Mouse (Mus musculus) heart, embryonic 11.5 days (tissue): ENCODE results near the gene Rnf208. TPM values are rescaled to one million over a fixed set of nuclear protein-coding genes. Genes with fewer than 3 reads are reported as not detected.

Experiments used
- ATAC-seq: fragments of 200-750 bp; cut with Nextera tagmentation; replicated peaks from 2 replicates; pipeline ENCODE4 v1.8.0; 2017; ENCODE audit warnings: moderate library complexity; ENCODE audit not compliant: insufficient number of reproducible peaks, low FRiP score, low TSS enrichment
- H3K27ac ChIP-seq: fragments of 300-500 bp; sonication (generic); 2 replicates; pipeline ENCODE4 v1.5.1; 2014; ENCODE audit warnings: mild to moderate bottlenecking, low read depth, low read length
- H3K27me3 ChIP-seq: fragments of 300-500 bp; sonication (generic); 2 replicates; pipeline ENCODE4 v1.6.1; 2014; ENCODE audit warnings: mild to moderate bottlenecking, low read length, mixed read lengths; ENCODE audit not compliant: control insufficient read depth, insufficient read depth
- H3K36me3 ChIP-seq: fragments of 300-500 bp; sonication (generic); 2 replicates; pipeline ENCODE4 v1.6.1; 2014; ENCODE audit warnings: mild to moderate bottlenecking, low read length, moderate library complexity, mixed read lengths; ENCODE audit not compliant: control insufficient read depth, insufficient read depth
- H3K4me1 ChIP-seq: fragments of 300-500 bp; sonication (generic); 2 replicates; pipeline ENCODE4 v1.6.1; 2014; ENCODE audit warnings: low read length; ENCODE audit not compliant: control insufficient read depth, insufficient read depth
- H3K4me2 ChIP-seq: fragments of 300-500 bp; sonication (generic); 2 replicates; pipeline ENCODE4 v1.6.1; 2014; ENCODE audit warnings: mild to moderate bottlenecking, moderate library complexity
- H3K4me3 ChIP-seq: fragments of 300-500 bp; sonication (generic); 2 replicates; pipeline ENCODE4 v1.5.1; 2014; ENCODE audit warnings: low read depth, low read length
- H3K9ac ChIP-seq: fragments of 300-500 bp; sonication (generic); 2 replicates; pipeline ENCODE4 v1.6.1; 2014; ENCODE audit warnings: mild to moderate bottlenecking, low read depth, low read length, moderate library complexity
- H3K9me3 ChIP-seq: fragments of 300-500 bp; sonication (generic); replicated peaks from 2 replicates; pipeline ENCODE4 v1.6.1; 2016; ENCODE audit warnings: low read length; ENCODE audit not compliant: control insufficient read depth
- WGBS: fragments of 180-500 bp; shearing (Covaris S2); extraction: QIAGEN DNeasy Blood & Tissue Kit; methylation state at CpG from one replicate; pipeline ENCODE4 v1.1.7; 2014; ENCODE audit not compliant: insufficient replicate concordance; 5-methylcytosine and 5-hydroxymethylcytosine counted together
- polyA plus RNA-seq: library from polyadenylated mRNA; unstranded; fragments of >200 nt; fragmentation: Nextera tagmentation; extraction: Ambion mirVana; gene quantifications from 2 replicates; pipeline ENCODE4 v1.2.1, GENCODE M21; 2014

Rnf208 gene
- polyA plus RNA-seq, 1 experiment from 2014 or later, result 7.1 TPM

DNA sequence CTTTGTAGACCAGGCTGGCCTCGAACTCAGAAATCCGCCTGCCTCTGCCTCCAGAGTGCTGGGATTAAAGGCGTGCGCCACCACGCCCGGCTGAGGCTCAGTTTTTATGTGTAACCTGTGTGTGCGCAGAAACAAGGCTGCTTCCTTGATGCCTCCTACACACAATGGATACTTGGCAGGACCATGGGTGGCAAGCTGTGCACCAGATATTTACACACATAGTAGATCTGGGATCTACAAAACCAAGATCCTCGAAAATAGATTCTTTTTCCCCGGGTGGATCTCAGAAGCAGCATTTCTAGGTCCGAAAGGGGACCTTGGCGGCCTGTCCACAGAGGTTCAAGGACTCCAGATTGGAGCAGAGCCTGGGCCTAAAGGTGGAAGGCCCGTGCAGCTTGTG lies 19.8 kb downstream of the Rnf208 start:
- 38% methylated on average over 12 of the region's 12 CpGs for WGBS
- peak overlapping the region; percentile 83 for H3K4me3 ChIP-seq
- peaks cover 26% of the 10 kb centered on the region for H3K4me1 ChIP-seq
- H3K36me3 ChIP-seq, result no peaks in the 10 kb centered on the region
- peak overlapping the region; percentile 72 for H3K9ac ChIP-seq
- ATAC-seq, result no peak
- H3K27me3 ChIP-seq, result peaks cover 16% of the 10 kb centered on the region
- no peak overlapping the region for H3K27ac ChIP-seq
- no peaks in the 10 kb centered on the region for H3K9me3 ChIP-seq
- H3K4me2 ChIP-seq, result peak overlapping the region; percentile 100

DNA sequence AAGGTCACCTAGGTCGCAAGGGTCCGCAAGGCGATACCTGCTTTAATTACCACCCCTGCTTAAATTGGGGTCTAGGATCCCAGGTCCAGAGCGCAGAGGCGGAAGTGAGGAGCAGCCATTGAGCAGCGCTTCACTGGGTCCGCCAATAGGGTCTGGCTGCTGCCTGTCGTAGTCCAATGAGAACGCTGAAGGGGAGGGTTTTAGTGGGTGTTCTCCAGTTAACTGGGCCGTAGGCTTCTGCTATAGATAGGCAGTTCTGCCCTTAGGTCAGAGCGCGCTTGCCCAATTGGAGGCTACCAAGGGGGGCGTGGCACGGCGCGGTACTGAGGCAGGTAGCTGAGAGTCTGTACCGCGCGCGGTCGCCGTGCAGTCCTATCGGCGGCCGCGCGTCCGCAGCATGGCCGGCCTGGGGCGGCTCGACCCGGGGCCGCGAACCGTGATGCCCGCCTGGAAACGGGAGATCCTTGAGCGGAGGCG lies 20.3 kb downstream of the Rnf208 start, which contains the start of gene Tprn:
Gene Tprn (plus strand): TSS at position 328 of the 477 bp plus-strand sequence.
- WGBS, result under 1% methylated on average over 39 of the region's 39 CpGs
- peak within 1 kb of the TSS; percentile 83 for H3K4me3 ChIP-seq
- H3K4me2 ChIP-seq, result peak within 1 kb of the TSS; percentile 100
- H3K9me3 ChIP-seq, result no peaks in the 10 kb centered on the region
- peaks cover 16% of the 10 kb centered on the region for H3K27me3 ChIP-seq
- H3K9ac ChIP-seq, result peak within 1 kb of the TSS; percentile 78
- no peak within 1 kb of the TSS for H3K27ac ChIP-seq
- H3K4me1 ChIP-seq, result peaks cover 29% of the 10 kb centered on the region
- no peaks in the 10 kb centered on the region for H3K36me3 ChIP-seq
- peak; percentile 97 for ATAC-seq

DNA sequence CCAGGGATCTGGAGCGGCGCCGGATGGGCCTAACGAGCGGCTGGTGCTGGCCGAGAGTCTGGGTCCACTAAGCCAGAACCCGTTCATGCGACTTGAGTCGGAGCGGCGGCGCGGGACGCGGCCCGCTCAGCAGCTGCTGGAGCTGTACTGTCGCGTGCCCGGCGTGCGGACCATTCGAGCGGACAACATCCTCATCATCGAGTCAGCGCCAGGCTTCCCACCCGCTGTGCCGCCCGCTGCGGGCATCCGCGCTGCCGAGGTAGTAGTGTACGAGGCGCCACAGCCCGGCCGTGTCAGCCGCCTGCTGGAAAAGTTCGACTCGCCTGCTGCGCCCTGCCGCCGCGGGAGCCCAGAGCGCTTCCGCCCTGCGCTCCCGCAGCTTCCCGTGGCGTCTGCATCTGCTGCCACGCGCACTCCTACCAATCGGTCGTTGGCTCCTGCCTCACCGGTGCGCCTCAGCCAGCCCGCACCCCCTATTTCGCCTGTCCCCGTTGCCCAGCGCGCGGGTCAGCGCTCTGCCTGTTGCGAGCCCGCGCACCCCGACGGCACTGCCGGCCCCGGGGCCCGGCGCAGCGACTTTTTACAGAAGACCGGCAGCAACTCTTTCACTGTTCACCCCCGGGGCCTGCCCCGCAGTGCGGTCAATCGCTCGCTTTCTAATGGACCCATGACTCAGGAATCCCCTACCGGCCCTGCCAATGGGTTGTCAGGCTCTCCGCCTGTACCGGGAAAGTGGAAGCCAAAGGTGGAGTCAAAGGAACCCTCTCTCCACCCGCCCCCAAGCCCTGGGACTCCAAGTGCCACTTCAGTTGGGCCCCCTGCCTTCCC lies 21.0 kb downstream of the Rnf208 start:
- no peak overlapping the region for H3K27ac ChIP-seq
- H3K9me3 ChIP-seq, result no peaks in the 10 kb centered on the region
- H3K36me3 ChIP-seq, result no peaks in the 10 kb centered on the region
- peaks cover 16% of the 10 kb centered on the region for H3K27me3 ChIP-seq
- peak overlapping the region; percentile 83 for H3K4me3 ChIP-seq
- under 1% methylated on average over 82 of the region's 82 CpGs for WGBS
- peak; percentile 3; the same call in 1 of the 2 replicates for ATAC-seq
- peak overlapping the region; percentile 78 for H3K9ac ChIP-seq
- H3K4me2 ChIP-seq, result peak overlapping the region; percentile 100
- H3K4me1 ChIP-seq, result peaks cover 29% of the 10 kb centered on the region

DNA sequence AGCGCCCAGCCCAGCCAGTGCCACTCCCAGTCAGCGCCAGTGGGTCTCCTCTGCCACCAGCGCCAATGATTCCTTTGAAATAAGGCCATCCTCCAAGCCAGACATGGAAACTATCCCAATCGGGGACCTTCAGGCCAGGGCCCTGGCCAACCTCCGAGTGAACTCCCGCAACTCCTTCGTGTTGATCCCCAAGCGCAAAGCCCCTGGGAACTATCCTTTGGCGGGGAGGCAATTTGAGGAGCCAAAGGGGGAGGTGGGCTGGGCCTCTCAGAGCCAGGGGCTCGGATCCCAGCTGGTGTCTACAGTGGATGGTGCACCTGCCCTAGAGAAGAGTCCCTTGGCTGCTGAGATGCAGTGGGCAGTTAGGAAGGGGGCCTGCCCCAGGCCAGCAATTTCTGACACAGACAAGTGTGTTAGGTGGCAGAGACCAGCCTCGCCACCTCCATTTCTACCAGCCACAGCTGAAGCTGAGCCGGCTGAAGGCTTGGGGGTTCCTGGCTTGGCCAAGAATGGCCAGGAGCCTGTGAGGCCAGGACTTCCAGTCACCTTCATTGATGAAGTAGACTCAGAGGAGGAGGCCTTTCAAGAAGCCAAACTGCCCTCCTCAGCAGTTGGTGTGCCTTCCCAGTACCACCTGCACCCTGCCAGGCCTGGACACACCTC lies 21.7 kb downstream of the Rnf208 start:
- Histone ChIP-seq H3K9ac (peak overlapping the region; percentile 78; the same call in 1 of the 2 replicates), H3K27ac (no peak overlapping the region), H3K4me3 (peak overlapping the region; percentile 83), H3K4me1 (peaks cover 29% of the 10 kb centered on the region), H3K4me2 (peak overlapping the region; percentile 100), H3K9me3 (no peaks in the 10 kb centered on the region), H3K27me3 (peaks cover 16% of the 10 kb centered on the region), H3K36me3 (0 out of 2 replicates have a peak, but pooled peaks cover 2% of the 10 kb centered on the region)
- 19% methylated on average over 12 of the region's 12 CpGs for whole genome bisulfite sequencing
- no peak for ATAC-seq

DNA sequence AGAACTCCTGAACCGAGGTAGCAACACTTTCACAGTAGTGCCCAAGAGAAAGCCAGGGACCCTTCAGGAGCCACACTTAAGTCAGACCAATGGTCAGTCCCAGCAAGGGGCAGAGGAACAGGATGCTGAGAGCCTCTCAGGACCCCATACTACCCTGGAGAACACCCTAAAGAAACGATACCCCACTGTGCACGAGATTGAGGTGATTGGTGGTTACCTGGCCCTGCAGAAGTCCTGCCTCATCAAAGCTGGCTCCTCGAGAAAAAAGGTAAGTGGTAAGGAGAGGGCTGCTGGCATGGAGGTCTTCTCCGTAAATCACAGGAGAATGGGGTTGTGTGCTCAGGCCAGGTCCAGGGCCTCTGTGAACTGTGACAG lies 22.2 kb downstream of the Rnf208 start:
- ATAC-seq, result no peak
- H3K9me3 ChIP-seq, result no peaks in the 10 kb centered on the region
- peaks cover 16% of the 10 kb centered on the region for H3K27me3 ChIP-seq
- H3K27ac ChIP-seq, result no peak overlapping the region
- 0 out of 2 replicates have a peak, but pooled peaks cover 7% of the 10 kb centered on the region for H3K36me3 ChIP-seq
- H3K4me2 ChIP-seq, result peak overlapping the region; percentile 100; the same call in 1 of the 2 replicates
- 71% methylated on average over 5 of the region's 5 CpGs for WGBS
- peaks cover 29% of the 10 kb centered on the region for H3K4me1 ChIP-seq
- no peak overlapping the region for H3K9ac ChIP-seq
- H3K4me3 ChIP-seq, result no peak overlapping the region

DNA sequence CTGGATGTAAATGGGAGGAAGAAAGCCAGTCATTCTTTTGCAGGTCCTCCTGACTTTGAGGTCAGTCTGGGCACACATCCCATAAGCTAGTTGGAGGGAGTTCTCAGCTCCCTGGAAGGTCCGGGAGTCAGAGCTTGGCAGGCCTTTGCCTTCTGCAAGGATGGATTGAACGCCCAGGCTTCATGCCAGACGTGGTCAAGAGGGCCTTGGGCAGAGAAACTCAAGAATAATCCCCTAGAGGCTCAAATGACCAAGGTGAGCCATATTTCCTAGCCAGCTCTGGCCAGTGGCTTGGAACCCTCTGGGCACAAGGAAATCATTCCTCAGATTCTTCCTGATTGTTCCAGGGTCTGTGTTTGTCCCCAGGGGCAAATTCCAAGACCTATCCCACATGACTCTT lies 22.8 kb downstream of the Rnf208 start:
- no peak overlapping the region for H3K9ac ChIP-seq

DNA sequence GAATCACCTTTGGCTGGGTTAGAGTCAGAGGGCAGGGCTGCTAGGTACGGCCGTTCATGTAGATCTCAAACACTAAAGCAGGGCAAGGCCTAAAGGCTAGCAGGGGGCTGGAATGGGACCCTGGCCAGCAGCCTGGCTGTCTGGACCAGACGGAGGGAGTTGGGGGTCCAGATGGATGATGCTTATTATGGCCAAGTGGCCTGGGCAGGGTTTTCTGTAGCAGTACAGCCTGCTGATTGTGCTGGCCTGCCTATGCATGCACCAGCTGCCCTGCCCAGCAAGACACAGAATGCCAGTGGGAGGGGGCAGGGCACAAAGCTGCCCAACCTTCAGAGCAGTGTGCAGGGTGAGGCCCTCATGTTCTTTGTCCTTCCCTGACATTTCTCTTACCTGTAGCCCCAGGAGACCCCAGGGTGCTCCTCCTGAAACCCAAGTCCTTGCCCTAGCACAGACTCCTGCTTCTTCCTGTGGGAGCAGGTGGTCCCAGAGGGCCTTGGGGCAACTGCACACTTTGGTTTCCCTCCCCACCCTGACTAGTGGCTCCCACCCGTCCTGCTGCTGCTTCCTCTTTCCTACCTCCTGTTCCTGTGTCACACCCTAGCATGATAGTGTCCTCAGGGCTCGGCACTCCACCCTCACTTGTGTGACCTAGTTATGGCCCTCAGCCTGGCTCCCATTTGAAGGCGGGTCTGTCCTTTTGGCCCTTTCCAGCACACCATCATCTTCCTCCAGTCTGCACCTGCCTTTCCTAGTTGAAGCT lies 24.0 kb downstream of the Rnf208 start:
- Histone ChIP-seq H3K4me3 (no peak overlapping the region; the same call in 1 of the 2 replicates), H3K27me3 (peaks cover 16% of the 10 kb centered on the region), H3K4me1 (peaks cover 31% of the 10 kb centered on the region), H3K9ac (peak overlapping the region; percentile 56; the same call in 1 of the 2 replicates), H3K4me2 (peak overlapping the region; percentile 12), H3K9me3 (no peaks in the 10 kb centered on the region), H3K36me3 (peaks cover 8% of the 10 kb centered on the region; the same call in 1 of the 2 replicates), H3K27ac (no peak overlapping the region)
- 66% methylated on average over 6 of the region's 6 CpGs for WGBS
- ATAC-seq, result no peak

More for the DNA sequence above, 22.8 kb downstream of the Rnf208 start:
- Histone ChIP-seq H3K4me1 (peaks cover 29% of the 10 kb centered on the region), H3K27ac (no peak overlapping the region), H3K9me3 (no peaks in the 10 kb centered on the region), H3K27me3 (peaks cover 16% of the 10 kb centered on the region), H3K4me2 (peak overlapping the region; percentile 19; the same call in 1 of the 2 replicates), H3K4me3 (no peak overlapping the region), H3K36me3 (peaks cover 8% of the 10 kb centered on the region; the same call in 1 of the 2 replicates)
- 69% methylated on average over 3 of the region's 3 CpGs for WGBS
- no peak for ATAC-seq

DNA sequence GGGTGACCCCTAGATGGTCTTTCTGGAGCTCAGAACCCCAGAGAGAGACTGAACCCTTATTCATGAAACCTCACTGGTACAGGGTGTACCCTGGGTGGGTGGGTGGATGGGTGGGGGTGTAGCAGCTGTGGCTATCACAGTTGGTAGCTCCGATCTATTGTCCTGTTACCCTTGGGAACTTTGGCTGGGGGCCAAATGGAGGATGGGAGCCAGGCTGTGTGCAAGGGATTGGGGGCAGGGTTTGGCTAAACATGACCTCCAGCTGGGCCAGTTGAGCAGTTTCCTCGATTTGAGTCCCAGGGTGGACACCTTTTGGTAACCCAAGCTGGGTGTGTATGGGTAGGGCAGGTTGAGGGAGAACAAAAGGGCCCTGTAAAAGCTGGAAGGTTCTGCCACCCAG lies 24.7 kb downstream of the Rnf208 start:
- H3K9ac ChIP-seq, result no peak overlapping the region
- no peak overlapping the region for H3K4me3 ChIP-seq
- H3K36me3 ChIP-seq, result peaks cover 8% of the 10 kb centered on the region; the same call in 1 of the 2 replicates
- peaks cover 16% of the 10 kb centered on the region for H3K27me3 ChIP-seq
- H3K27ac ChIP-seq, result no peak overlapping the region
- no peak overlapping the region; the same call in 1 of the 2 replicates for H3K4me2 ChIP-seq
- peaks cover 36% of the 10 kb centered on the region for H3K4me1 ChIP-seq
- WGBS, result 58% methylated on average over 2 of the region's 2 CpGs
- no peak for ATAC-seq
- H3K9me3 ChIP-seq, result no peaks in the 10 kb centered on the region
